Mouse (Mus musculus): Measurements from ENCODE around the gene Mfsd13b. TPM values are rescaled to one million over a fixed set of nuclear protein-coding genes. Genes with fewer than 3 reads are reported as not detected.

Gene Mfsd13b
- total and polyA plus RNA-seq, 3 experiments: not detected

DNA sequence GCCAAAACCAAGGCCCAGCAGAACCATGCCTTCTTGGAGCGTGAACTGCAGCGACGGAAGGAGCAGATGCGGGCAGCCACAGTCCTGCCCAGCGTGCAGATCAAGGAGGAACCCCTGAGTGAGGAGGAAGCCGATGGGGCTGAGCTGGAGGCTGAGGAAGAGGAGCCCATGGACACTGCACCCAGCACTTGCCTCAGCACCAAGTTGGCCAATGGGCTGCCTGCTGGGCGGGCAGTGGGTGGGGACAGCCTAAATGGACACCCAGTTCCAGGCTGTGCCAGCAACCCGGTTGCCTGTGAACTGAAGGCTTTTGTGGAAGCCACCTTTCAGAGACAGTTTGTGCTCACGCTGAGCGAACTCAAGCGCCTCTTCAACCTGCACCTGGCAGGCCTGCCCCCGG is 42.0 kb upstream of the Mfsd13b start:
- Histone ChIP-seq H3K79me2 (replicated peaks; ENCODE audit: control insufficient read depth, extremely low read depth, insufficient read depth, poor library complexity, severe bottlenecking) (no peaks in the 10 kb centered on the region), H3K27me3 (replicated peaks) (no peaks in the 10 kb centered on the region), H3K9ac (ENCODE audit: insufficient read depth, low read depth) (no peak overlapping the region), H3K4me2 (ENCODE audit: insufficient read depth, low read depth, poor library complexity, severe bottlenecking) (no peak overlapping the region), H3K4me1 (ENCODE audit: control insufficient read depth in 1 of 2, insufficient read depth in 2 of 2) (no peaks in the 10 kb centered on the region), H3K27ac (ENCODE audit: insufficient read depth, low read depth) (no peak overlapping the region), H3K36me3 (replicated peaks in 1 of 2; ENCODE audit: control insufficient read depth in 1 of 2, insufficient read depth in 1 of 2, low read length in 1 of 2) (peaks cover 80 to 98% of the 10 kb centered on the region in 2 experiments), H3K4me3 (replicated peaks in 1 of 3; ENCODE audit: low read depth in 2 of 3, low read length in 2 of 3, poor library complexity in 1 of 3) (no peak overlapping the region), H3K9me3 (replicated peaks; ENCODE audit: low read length) (no peaks in the 10 kb centered on the region)
- DNase-seq (ENCODE audit: extremely low read depth): no peak
- TF ChIP-seq MYC (IDR thresholded peaks at IDR 0.05; ENCODE audit: low read depth, low read length): no peak
- TF ChIP-seq MAX (IDR thresholded peaks at IDR 0.05; ENCODE audit: low read length): no peak
- no peak for TF ChIP-seq RCOR1 (conservative IDR thresholded peaks at IDR 0.05; ENCODE audit: low read depth, low read length)
- TF ChIP-seq CTCF (conservative IDR thresholded peaks at IDR 0.05 in 1 of 2, IDR thresholded peaks at IDR 0.05 in 1 of 2; ENCODE audit: low read depth in 2 of 2, low read length in 2 of 2): no peak
- dilution Hi-C loops (cut with MboI; ENCODE audit: extremely low pct_ligation_motif_present, extremely low pct_unique_long_range_greater_than_20kb, low sequenced_read_pairs): no loop called here
- in situ Hi-C loops (cut with MboI; ENCODE audit: low pct_ligation_motif_present, low pct_unique_long_range_greater_than_20kb, low sequenced_read_pairs): no loop called here

DNA sequence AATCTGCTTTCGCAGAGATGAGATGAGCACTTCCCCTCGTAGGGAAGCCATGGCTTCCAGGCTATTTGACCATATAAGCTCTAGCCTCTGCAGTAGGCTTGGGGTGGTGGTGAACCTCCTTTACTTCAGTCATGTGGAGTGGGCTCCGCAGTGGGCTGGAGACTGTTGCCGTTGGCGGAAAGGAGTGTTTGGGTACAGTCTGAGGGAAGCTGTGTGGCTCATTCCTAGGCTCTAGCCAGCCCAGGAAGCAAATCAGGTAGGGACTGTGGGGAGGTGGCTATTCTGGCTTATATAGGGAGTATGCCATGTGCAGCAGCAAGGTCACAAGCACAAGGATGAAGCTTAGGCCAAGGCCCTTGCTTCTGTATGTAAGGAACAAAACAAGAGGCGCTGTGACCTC is 41.1 kb upstream of the Mfsd13b start:
- DNase-seq (ENCODE audit: extremely low read depth): no peak
- TF ChIP-seq TBP (conservative IDR thresholded peaks at IDR 0.05; ENCODE audit: low read depth, low read length) (no peak), MAZ (IDR thresholded peaks at IDR 0.05; ENCODE audit: low read depth, low read length) (no peak), MAX (IDR thresholded peaks at IDR 0.05; ENCODE audit: low read length) (no peak), ZC3H11A (IDR thresholded peaks at IDR 0.05; ENCODE audit: low read depth, low read length) (no peak), MAFK (IDR thresholded peaks at IDR 0.05; ENCODE audit: insufficient replicate concordance, low read length) (no peak), ELF1 (IDR thresholded peaks at IDR 0.05; ENCODE audit: low read depth, low read length) (no peak), KAT2A (IDR thresholded peaks at IDR 0.05; ENCODE audit: insufficient replicate concordance, low read length) (no peak), MYC (IDR thresholded peaks at IDR 0.05; ENCODE audit: low read depth, low read length) (no peak), ETS1 (conservative IDR thresholded peaks at IDR 0.05; ENCODE audit: low read depth, low read length) (no peak), SIN3A (IDR thresholded peaks at IDR 0.05; ENCODE audit: low read length) (no peak), GABPA (IDR thresholded peaks at IDR 0.05; ENCODE audit: insufficient replicate concordance, low read depth, low read length) (no peak), JUND (conservative IDR thresholded peaks at IDR 0.05; ENCODE audit: low read depth, low read length) (no peak), HCFC1 (IDR thresholded peaks at IDR 0.05; ENCODE audit: low read depth, low read length) (no peak), POLR2A (IDR thresholded peaks at IDR 0.05; ENCODE audit: low read depth, low read length) (no peak), NRF1 (IDR thresholded peaks at IDR 0.05; ENCODE audit: low read depth, low read length) (no peak)
- dilution Hi-C loops (cut with MboI; ENCODE audit: extremely low pct_ligation_motif_present, extremely low pct_unique_long_range_greater_than_20kb, low sequenced_read_pairs) (no loop called here), in situ Hi-C loops (cut with MboI; ENCODE audit: low pct_ligation_motif_present, low pct_unique_long_range_greater_than_20kb, low sequenced_read_pairs) (no loop called here)
- Histone ChIP-seq H3K36me3 (replicated peaks in 1 of 2; ENCODE audit: control insufficient read depth in 1 of 2, insufficient read depth in 1 of 2, low read length in 1 of 2) (peaks cover 76 to 98% of the 10 kb centered on the region in 2 experiments), H3K4me1 (ENCODE audit: control insufficient read depth in 1 of 2, insufficient read depth in 2 of 2) (no peaks in the 10 kb centered on the region), H3K9ac (ENCODE audit: insufficient read depth, low read depth) (no peak overlapping the region), H3K27me3 (replicated peaks) (no peaks in the 10 kb centered on the region), H3K4me3 (replicated peaks in 1 of 3; ENCODE audit: low read depth in 2 of 3, low read length in 2 of 3, poor library complexity in 1 of 3) (no peak overlapping the region), H3K79me2 (replicated peaks; ENCODE audit: control insufficient read depth, extremely low read depth, insufficient read depth, poor library complexity, severe bottlenecking) (no peaks in the 10 kb centered on the region), H3K4me2 (ENCODE audit: insufficient read depth, low read depth, poor library complexity, severe bottlenecking) (no peak overlapping the region), H3K27ac (ENCODE audit: insufficient read depth, low read depth) (no peak overlapping the region), H3K9me3 (replicated peaks; ENCODE audit: low read length) (no peaks in the 10 kb centered on the region)

Measured in CH12.LX (cell line).